Mouse (Mus musculus): Measurements from ENCODE around the gene D630045J12Rik. TPM values are rescaled to one million over a fixed set of nuclear protein-coding genes. Genes with fewer than 3 reads are reported as not detected.

D630045J12Rik gene
- polyA plus RNA-seq, 1 experiment from 2014 or later, result 18.8 TPM

DNA sequence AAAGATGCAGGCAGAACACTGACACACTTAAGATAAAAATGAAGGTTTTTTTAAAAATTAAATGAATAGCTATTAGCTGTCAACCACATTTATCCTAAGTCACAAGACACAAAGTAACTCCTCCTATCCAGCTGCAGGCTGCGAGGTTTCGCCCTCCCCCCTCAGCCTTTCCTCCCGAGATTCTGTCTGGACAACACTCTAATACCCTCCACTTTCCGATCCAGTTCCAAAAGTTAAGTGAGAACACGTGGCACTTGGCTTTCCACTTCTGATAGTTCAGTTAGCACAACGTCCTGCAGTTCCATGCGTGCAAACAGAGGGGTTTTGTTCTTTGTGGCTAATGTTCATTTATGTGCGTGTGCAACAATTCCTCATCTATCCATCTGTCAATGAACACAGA lies 69.0 kb downstream of the D630045J12Rik start:
- DNase-seq (ENCODE audit: low spot score) (no peak), ATAC-seq (ENCODE audit: low FRiP score) (no peak)
- Histone ChIP-seq H3K4me1 (replicated peaks; ENCODE audit: control insufficient read depth, insufficient read depth, low read length) (no peaks in the 10 kb centered on the region), H3K4me3 (replicated peaks; ENCODE audit: low read length) (no peak overlapping the region), H3K36me3 (replicated peaks; ENCODE audit: control insufficient read depth, insufficient read depth) (peaks cover 68% of the 10 kb centered on the region), H3K9ac (no peak overlapping the region), H3K27me3 (ENCODE audit: control insufficient read depth, insufficient read depth, low read length) (no peaks in the 10 kb centered on the region), H3K4me2 (replicated peaks) (no peak overlapping the region), H3K9me3 (ENCODE audit: control insufficient read depth, low read length) (no peaks in the 10 kb centered on the region), H3K27ac (no peak overlapping the region)
- WGBS, result 43% methylated on average over 8 of the region's 8 CpGs

DNA sequence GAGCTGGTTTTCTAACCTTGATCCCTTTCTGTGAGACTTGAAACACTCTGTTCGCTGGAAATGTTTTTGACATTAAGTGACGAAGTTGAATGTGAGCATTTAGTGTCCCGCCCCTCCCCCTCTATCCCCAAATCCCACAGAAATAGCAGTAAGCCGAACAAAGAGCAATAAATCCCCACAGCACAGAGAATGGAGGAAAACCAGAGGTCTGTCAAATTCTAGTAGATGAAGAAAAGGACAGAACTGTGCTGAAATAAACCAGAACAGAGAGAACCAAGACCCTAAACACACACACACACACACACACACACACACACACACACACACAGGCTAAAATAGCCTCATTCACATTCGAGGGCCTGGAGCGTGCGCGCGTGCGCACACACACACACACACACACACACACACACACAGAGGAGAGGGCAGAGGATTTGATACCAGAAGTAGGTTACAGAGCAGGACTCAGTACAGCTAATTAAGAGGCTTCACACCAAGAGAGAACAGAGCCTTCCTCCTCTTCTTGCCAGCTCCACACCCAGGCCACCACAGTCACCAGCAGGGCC lies 72.0 kb downstream of the D630045J12Rik start:
- H3K4me1 ChIP-seq (replicated peaks; ENCODE audit: control insufficient read depth, insufficient read depth, low read length), result no peaks in the 10 kb centered on the region
- H3K27me3 ChIP-seq (ENCODE audit: control insufficient read depth, insufficient read depth, low read length), result no peaks in the 10 kb centered on the region
- no peak overlapping the region for H3K4me3 ChIP-seq (replicated peaks; ENCODE audit: low read length)
- H3K9me3 ChIP-seq (ENCODE audit: control insufficient read depth, low read length), result no peaks in the 10 kb centered on the region
- H3K27ac ChIP-seq, result no peak overlapping the region
- no peak overlapping the region for H3K4me2 ChIP-seq (replicated peaks)
- H3K36me3 ChIP-seq (replicated peaks; ENCODE audit: control insufficient read depth, insufficient read depth), result peaks cover 69% of the 10 kb centered on the region
- no peak overlapping the region for H3K9ac ChIP-seq
- DNase-seq (ENCODE audit: low spot score), result no peak
- no peak for ATAC-seq (ENCODE audit: low FRiP score)
- WGBS, result 89% methylated on average over 10 of the region's 10 CpGs

DNA sequence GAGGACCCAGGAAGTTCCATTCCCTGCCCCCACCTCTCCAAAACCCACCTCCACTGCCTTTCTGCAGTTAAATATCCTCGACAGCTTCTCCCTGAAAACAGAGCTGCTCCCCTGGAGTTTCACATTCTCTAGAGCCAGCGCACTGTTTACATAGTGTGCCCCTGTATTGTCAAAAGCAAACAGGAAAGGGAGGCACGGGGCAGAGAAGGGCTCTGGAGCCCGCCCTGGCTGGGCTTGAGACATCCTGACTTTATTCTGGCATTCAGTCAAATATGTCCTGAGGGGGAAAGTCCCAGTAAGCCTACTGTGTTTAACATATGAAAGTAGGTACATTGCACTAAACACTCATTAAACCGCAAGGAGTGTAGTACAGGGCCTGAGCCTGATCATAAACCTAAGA lies 73.1 kb downstream of the D630045J12Rik start:
- no peaks in the 10 kb centered on the region for H3K9me3 ChIP-seq (ENCODE audit: control insufficient read depth, low read length)
- no peaks in the 10 kb centered on the region for H3K4me1 ChIP-seq (replicated peaks; ENCODE audit: control insufficient read depth, insufficient read depth, low read length)
- 45% methylated on average over 5 of the region's 5 CpGs for WGBS
- no peak overlapping the region for H3K4me3 ChIP-seq (replicated peaks; ENCODE audit: low read length)
- no peak for ATAC-seq (ENCODE audit: low FRiP score)
- H3K27ac ChIP-seq, result no peak overlapping the region
- DNase-seq (ENCODE audit: low spot score), result no peak
- no peaks in the 10 kb centered on the region for H3K27me3 ChIP-seq (ENCODE audit: control insufficient read depth, insufficient read depth, low read length)
- no peak overlapping the region for H3K9ac ChIP-seq
- peaks cover 71% of the 10 kb centered on the region for H3K36me3 ChIP-seq (replicated peaks; ENCODE audit: control insufficient read depth, insufficient read depth)
- no peak overlapping the region for H3K4me2 ChIP-seq (replicated peaks)

DNA sequence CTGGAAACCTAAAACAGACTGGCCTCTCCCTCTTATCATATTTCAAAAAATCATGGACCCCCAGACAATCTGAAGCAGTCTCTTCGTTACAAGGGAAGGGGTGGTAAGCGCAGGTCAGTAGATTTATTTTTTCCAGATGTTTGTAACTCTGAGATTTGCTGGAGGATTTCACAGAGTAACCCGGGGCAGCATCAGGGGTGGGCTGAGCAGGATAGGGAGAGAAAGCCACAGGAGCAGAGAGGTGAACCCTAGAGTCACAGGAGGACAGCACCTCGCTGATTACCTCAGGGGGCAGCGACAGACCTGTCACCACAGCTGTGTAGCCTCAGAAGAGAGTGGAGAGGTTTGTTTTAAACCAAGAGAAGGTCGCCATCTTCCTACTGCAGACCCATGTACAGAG lies 88.4 kb downstream of the D630045J12Rik start:
- H3K4me2 ChIP-seq (replicated peaks), result no peak overlapping the region
- H3K27me3 ChIP-seq (ENCODE audit: control insufficient read depth, insufficient read depth, low read length), result no peaks in the 10 kb centered on the region
- H3K27ac ChIP-seq, result no peak overlapping the region
- H3K9ac ChIP-seq, result no peak overlapping the region
- DNase-seq (ENCODE audit: low spot score), result no peak
- no peaks in the 10 kb centered on the region for H3K9me3 ChIP-seq (ENCODE audit: control insufficient read depth, low read length)
- no peak for ATAC-seq (ENCODE audit: low FRiP score)
- no peak overlapping the region for H3K4me3 ChIP-seq (replicated peaks; ENCODE audit: low read length)
- WGBS, result 86% methylated on average over 6 of the region's 6 CpGs
- peaks cover 16% of the 10 kb centered on the region; the same call in 1 of the 2 replicates for H3K4me1 ChIP-seq (replicated peaks; ENCODE audit: control insufficient read depth, insufficient read depth, low read length)
- peaks cover 55% of the 10 kb centered on the region for H3K36me3 ChIP-seq (replicated peaks; ENCODE audit: control insufficient read depth, insufficient read depth)

DNA sequence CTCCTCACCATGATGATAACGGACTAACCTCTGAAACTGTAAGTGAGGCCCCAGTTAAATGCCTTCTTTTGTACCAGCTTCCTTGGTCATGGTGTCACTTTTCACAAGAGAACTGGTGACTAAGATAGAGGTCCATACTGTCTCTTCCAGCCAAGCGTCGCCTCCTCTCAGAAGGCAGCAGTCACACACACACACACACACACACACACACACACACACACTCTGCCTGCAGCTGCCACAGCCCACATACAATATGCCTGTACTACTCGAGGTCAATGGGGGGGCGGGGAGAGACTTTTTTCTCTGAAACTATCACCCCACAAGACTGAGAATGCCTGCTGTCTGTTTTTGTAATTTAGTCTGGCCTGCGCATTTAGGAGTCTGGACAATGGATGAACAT lies 89.1 kb downstream of the D630045J12Rik start:
- Histone ChIP-seq H3K27ac (no peak overlapping the region), H3K36me3 (replicated peaks; ENCODE audit: control insufficient read depth, insufficient read depth) (peaks cover 49% of the 10 kb centered on the region), H3K4me1 (replicated peaks; ENCODE audit: control insufficient read depth, insufficient read depth, low read length) (peaks cover 16% of the 10 kb centered on the region; the same call in 1 of the 2 replicates), H3K9ac (no peak overlapping the region), H3K27me3 (ENCODE audit: control insufficient read depth, insufficient read depth, low read length) (no peaks in the 10 kb centered on the region), H3K4me3 (replicated peaks; ENCODE audit: low read length) (no peak overlapping the region), H3K4me2 (replicated peaks) (no peak overlapping the region), H3K9me3 (ENCODE audit: control insufficient read depth, low read length) (no peaks in the 10 kb centered on the region)
- DNase-seq (ENCODE audit: low spot score) (no peak), ATAC-seq (ENCODE audit: low FRiP score) (no peak)
- 84% methylated on average over 6 of the region's 6 CpGs for WGBS

DNA sequence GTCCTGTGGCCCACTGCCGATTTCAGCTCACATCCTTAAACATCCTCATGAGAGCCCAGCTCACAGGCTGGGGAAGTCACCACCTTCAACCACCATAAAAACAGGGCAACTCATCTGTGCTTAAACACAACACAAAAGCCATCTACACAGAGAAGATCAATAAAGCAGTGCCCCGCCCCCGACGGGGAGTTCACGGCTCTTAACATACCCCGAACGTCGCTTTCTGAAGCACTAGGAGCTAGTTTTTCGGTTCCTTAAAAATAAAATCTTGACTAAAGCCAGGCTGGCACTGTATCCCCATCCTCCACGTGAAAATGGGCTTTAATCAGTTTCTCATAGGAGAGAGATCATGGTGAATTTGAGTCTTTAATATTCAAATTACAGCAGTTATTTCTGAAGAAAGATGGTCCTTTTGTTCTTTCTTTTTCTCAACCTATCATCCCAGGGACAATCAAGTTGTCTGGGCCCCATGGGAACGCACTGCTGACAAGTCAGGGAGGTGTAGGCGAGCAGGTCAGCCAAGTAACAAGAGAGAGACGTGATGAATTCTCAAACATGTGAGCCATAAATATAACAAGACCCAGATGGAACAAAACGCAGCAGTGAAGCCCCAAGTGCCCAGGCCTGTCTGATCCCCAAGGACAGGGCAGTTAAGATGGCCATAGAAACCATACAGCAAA lies 90.8 kb downstream of the D630045J12Rik start:
- H3K4me3 ChIP-seq (replicated peaks; ENCODE audit: low read length), result no peak overlapping the region
- no peak overlapping the region for H3K9ac ChIP-seq
- 29% methylated on average over 14 of the region's 14 CpGs for WGBS
- ATAC-seq (ENCODE audit: low FRiP score) (no peak), DNase-seq (ENCODE audit: low spot score) (no peak)
- H3K36me3 ChIP-seq (replicated peaks; ENCODE audit: control insufficient read depth, insufficient read depth), result peaks cover 35% of the 10 kb centered on the region
- no peaks in the 10 kb centered on the region for H3K9me3 ChIP-seq (ENCODE audit: control insufficient read depth, low read length)
- H3K4me1 ChIP-seq (replicated peaks; ENCODE audit: control insufficient read depth, insufficient read depth, low read length), result peaks cover 25% of the 10 kb centered on the region; the same call in 1 of the 2 replicates
- no peaks in the 10 kb centered on the region for H3K27me3 ChIP-seq (ENCODE audit: control insufficient read depth, insufficient read depth, low read length)
- no peak overlapping the region for H3K4me2 ChIP-seq (replicated peaks)
- peak overlapping the region; percentile 16; the same call in 1 of the 2 replicates for H3K27ac ChIP-seq

DNA sequence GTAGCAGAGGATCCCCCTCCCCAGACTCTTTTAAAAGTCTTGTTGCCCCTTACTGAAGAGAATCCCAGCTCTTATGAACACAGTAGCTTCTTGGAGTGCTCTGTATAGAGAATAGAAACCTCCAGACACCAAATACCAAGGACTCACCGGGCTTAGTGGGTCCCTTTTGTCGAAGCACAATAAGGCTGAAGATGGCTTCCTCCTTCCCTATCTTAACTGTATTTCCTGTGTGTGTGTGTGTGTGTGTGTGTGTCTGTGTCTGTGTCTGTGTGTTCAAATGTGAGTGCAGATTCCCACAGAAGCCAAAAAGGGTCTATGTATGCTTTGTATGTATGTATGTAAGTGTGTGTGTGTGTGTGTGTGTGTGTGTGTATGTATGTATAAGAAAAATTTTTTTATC lies 93.3 kb downstream of the D630045J12Rik start:
- H3K9ac ChIP-seq, result no peak overlapping the region
- 62% methylated on average over 2 of the region's 2 CpGs for WGBS
- no peak for ATAC-seq (ENCODE audit: low FRiP score)

DNA sequence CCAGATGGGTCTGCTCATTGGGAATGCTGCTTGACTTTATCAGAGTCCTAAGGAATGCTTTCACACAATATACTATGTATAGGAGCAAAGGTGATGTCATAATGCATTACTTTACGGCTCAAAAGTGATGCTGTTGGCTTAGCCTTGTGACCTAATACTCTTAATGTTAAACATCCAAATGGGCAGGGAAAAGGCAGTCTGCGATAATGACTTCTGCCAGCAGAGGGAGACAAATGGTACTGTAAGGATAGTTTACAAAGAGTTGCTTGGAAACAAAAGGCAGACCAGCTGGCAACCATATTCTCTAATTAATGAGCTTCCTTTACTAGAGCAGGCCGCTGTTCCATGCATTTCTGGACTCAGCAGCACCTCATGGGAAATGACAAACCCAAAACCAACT lies 93.7 kb downstream of the D630045J12Rik start:
- 0 out of 2 replicates have a peak, but pooled peaks have one; percentile 63 for ATAC-seq (ENCODE audit: low FRiP score)
- H3K4me3 ChIP-seq (replicated peaks; ENCODE audit: low read length), result no peak overlapping the region
- H3K36me3 ChIP-seq (replicated peaks; ENCODE audit: control insufficient read depth, insufficient read depth), result peaks cover 39% of the 10 kb centered on the region
- no peak overlapping the region for H3K9ac ChIP-seq
- no peak overlapping the region for H3K4me2 ChIP-seq (replicated peaks)
- H3K27ac ChIP-seq, result peak overlapping the region; percentile 45
- DNase-seq (ENCODE audit: low spot score), result peak; percentile 97
- H3K9me3 ChIP-seq (ENCODE audit: control insufficient read depth, low read length), result no peaks in the 10 kb centered on the region
- WGBS, result 14% methylated on average over 3 of the region's 3 CpGs
- H3K4me1 ChIP-seq (replicated peaks; ENCODE audit: control insufficient read depth, insufficient read depth, low read length), result peaks cover 26% of the 10 kb centered on the region; the same call in 1 of the 2 replicates
- H3K27me3 ChIP-seq (ENCODE audit: control insufficient read depth, insufficient read depth, low read length), result no peaks in the 10 kb centered on the region

More for the DNA sequence above, 93.3 kb downstream of the D630045J12Rik start:
- no peaks in the 10 kb centered on the region for H3K9me3 ChIP-seq (ENCODE audit: control insufficient read depth, low read length)
- peak overlapping the region; percentile 45 for H3K27ac ChIP-seq
- no peaks in the 10 kb centered on the region for H3K27me3 ChIP-seq (ENCODE audit: control insufficient read depth, insufficient read depth, low read length)
- peaks cover 39% of the 10 kb centered on the region for H3K36me3 ChIP-seq (replicated peaks; ENCODE audit: control insufficient read depth, insufficient read depth)
- DNase-seq (ENCODE audit: low spot score), result no peak
- peaks cover 26% of the 10 kb centered on the region; the same call in 1 of the 2 replicates for H3K4me1 ChIP-seq (replicated peaks; ENCODE audit: control insufficient read depth, insufficient read depth, low read length)
- no peak overlapping the region for H3K4me2 ChIP-seq (replicated peaks)
- no peak overlapping the region for H3K4me3 ChIP-seq (replicated peaks; ENCODE audit: low read length)

DNA sequence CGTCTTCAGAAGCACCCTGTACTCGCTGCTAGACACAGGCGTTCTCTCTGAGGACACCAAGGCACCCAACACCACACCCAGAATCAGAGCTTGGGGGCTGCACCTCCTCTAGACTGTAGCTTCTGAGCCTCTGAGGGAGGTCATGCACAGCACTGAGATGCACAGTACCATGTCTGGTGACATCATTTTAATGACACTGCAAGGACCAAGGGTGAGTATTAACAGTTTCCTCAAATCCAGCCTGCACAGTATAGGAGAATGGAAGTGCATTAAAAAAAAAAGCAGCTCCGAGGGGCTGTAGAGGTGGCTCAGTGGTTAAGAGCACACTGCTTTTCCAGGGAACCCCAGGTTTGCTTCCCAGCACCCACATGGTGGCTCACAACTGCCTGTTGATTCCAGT lies 94.2 kb downstream of the D630045J12Rik start:
- 77% methylated on average over 4 of the region's 4 CpGs for WGBS
- H3K9ac ChIP-seq, result no peak overlapping the region
- no peak overlapping the region for H3K4me3 ChIP-seq (replicated peaks; ENCODE audit: low read length)
- peaks cover 26% of the 10 kb centered on the region; the same call in 1 of the 2 replicates for H3K4me1 ChIP-seq (replicated peaks; ENCODE audit: control insufficient read depth, insufficient read depth, low read length)
- H3K27me3 ChIP-seq (ENCODE audit: control insufficient read depth, insufficient read depth, low read length), result no peaks in the 10 kb centered on the region
- ATAC-seq (ENCODE audit: low FRiP score) (no peak), DNase-seq (ENCODE audit: low spot score) (no peak)
- H3K9me3 ChIP-seq (ENCODE audit: control insufficient read depth, low read length), result no peaks in the 10 kb centered on the region
- no peak overlapping the region for H3K4me2 ChIP-seq (replicated peaks)
- H3K36me3 ChIP-seq (replicated peaks; ENCODE audit: control insufficient read depth, insufficient read depth), result peaks cover 39% of the 10 kb centered on the region
- no peak overlapping the region for H3K27ac ChIP-seq
